Mouse (Mus musculus) heart, embryonic 11.5 days (tissue): ENCODE results near the gene Abhd18. TPM values are rescaled to one million over a fixed set of nuclear protein-coding genes. Genes with fewer than 3 reads are reported as not detected.
A peak's percentile ranks its signal among the peaks of the same experiment; 100 is the strongest.
"Not testable (repeated sequence)": the region's sequence is repeated elsewhere in the genome, so short reads cannot be mapped to it uniquely, and the experiment has no call there.

ENCODE experiments used
- ATAC-seq: fragments of 200-750 bp; cut with Nextera tagmentation; replicated peaks from 2 replicates; pipeline ENCODE4 v1.8.0; 2017; ENCODE audit warnings: moderate library complexity; ENCODE audit not compliant: insufficient number of reproducible peaks, low FRiP score, low TSS enrichment
- H3K27ac ChIP-seq: fragments of 300-500 bp; sonication (generic); 2 replicates; pipeline ENCODE4 v1.5.1; 2014; ENCODE audit warnings: mild to moderate bottlenecking, low read depth, low read length
- H3K27me3 ChIP-seq: fragments of 300-500 bp; sonication (generic); 2 replicates; pipeline ENCODE4 v1.6.1; 2014; ENCODE audit warnings: mild to moderate bottlenecking, low read length, mixed read lengths; ENCODE audit not compliant: control insufficient read depth, insufficient read depth
- H3K36me3 ChIP-seq: fragments of 300-500 bp; sonication (generic); 2 replicates; pipeline ENCODE4 v1.6.1; 2014; ENCODE audit warnings: mild to moderate bottlenecking, low read length, moderate library complexity, mixed read lengths; ENCODE audit not compliant: control insufficient read depth, insufficient read depth
- H3K4me1 ChIP-seq: fragments of 300-500 bp; sonication (generic); 2 replicates; pipeline ENCODE4 v1.6.1; 2014; ENCODE audit warnings: low read length; ENCODE audit not compliant: control insufficient read depth, insufficient read depth
- H3K4me2 ChIP-seq: fragments of 300-500 bp; sonication (generic); 2 replicates; pipeline ENCODE4 v1.6.1; 2014; ENCODE audit warnings: mild to moderate bottlenecking, moderate library complexity
- H3K4me3 ChIP-seq: fragments of 300-500 bp; sonication (generic); 2 replicates; pipeline ENCODE4 v1.5.1; 2014; ENCODE audit warnings: low read depth, low read length
- H3K9ac ChIP-seq: fragments of 300-500 bp; sonication (generic); 2 replicates; pipeline ENCODE4 v1.6.1; 2014; ENCODE audit warnings: mild to moderate bottlenecking, low read depth, low read length, moderate library complexity
- H3K9me3 ChIP-seq: fragments of 300-500 bp; sonication (generic); replicated peaks from 2 replicates; pipeline ENCODE4 v1.6.1; 2016; ENCODE audit warnings: low read length; ENCODE audit not compliant: control insufficient read depth
- WGBS: fragments of 180-500 bp; shearing (Covaris S2); extraction: QIAGEN DNeasy Blood & Tissue Kit; methylation state at CpG from one replicate; pipeline ENCODE4 v1.1.7; 2014; ENCODE audit not compliant: insufficient replicate concordance; 5-methylcytosine and 5-hydroxymethylcytosine counted together
- polyA plus RNA-seq: library from polyadenylated mRNA; unstranded; fragments of >200 nt; fragmentation: Nextera tagmentation; extraction: Ambion mirVana; gene quantifications from 2 replicates; pipeline ENCODE4 v1.2.1, GENCODE M21; 2014

Abhd18 gene
- 11.1 and 12.2 TPM in 2 replicates for polyA plus RNA-seq

DNA sequence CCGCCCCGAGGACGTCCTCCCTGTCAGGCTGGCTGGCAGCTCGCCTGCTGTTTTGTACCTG is at the start of gene Abhd18:
Gene Abhd18 (plus strand): TSS at position 14 of the 61 bp plus-strand sequence.
- Histone ChIP-seq H3K4me3 (peak within 1 kb of the TSS; percentile 50), H3K4me2 (peak within 1 kb of the TSS; percentile 74), H3K27ac (peak within 1 kb of the TSS; percentile 71), H3K9ac (peak within 1 kb of the TSS; percentile 76)
- not testable (repeated sequence) for H3K27me3 ChIP-seq, ATAC-seq, H3K9me3 ChIP-seq, H3K4me1 ChIP-seq, H3K36me3 ChIP-seq
- 0% methylated on average over 1 of the region's 4 CpGs for WGBS

DNA sequence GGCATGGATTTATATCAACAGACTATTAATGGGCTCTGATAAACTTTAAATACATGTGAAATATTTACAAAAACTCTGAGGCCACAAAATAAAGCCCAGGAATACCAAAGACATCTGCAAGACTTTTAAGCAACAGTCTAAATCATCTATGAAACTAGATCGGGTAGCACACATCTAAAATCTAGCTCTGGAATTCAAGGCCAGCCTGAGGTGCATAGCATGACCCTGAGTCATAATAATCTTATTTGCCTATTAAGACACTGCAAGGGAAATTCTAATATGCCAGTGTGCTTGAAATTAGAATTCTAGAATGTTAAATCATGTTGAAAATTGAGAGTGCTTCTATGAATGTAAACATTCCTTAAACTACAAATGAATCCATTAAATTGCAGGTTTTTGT is 48.7 kb upstream of the Abhd18 start:
- Histone ChIP-seq H3K27ac (no peak overlapping the region), H3K4me2 (no peak overlapping the region), H3K4me3 (no peak overlapping the region), H3K9ac (no peak overlapping the region), H3K9me3 (no peaks in the 10 kb centered on the region), H3K27me3 (no peaks in the 10 kb centered on the region), H3K4me1 (no peaks in the 10 kb centered on the region; the same call in 1 of the 2 replicates), H3K36me3 (no peaks in the 10 kb centered on the region)
- WGBS: 68% methylated on average over 1 of the region's 1 CpGs
- ATAC-seq: no peak

GRCm38 (mm10) chr3:40798500-40798899 is 48.3 kb upstream of the Abhd18 start:
- H3K4me2 ChIP-seq: peak overlapping the region; percentile 85
- no peaks in the 10 kb centered on the region for H3K9me3 ChIP-seq
- no peaks in the 10 kb centered on the region for H3K36me3 ChIP-seq
- H3K27ac ChIP-seq: no peak overlapping the region
- H3K4me1 ChIP-seq: no peaks in the 10 kb centered on the region; the same call in 1 of the 2 replicates
- no peak overlapping the region for H3K4me3 ChIP-seq
- H3K27me3 ChIP-seq: no peaks in the 10 kb centered on the region
- ATAC-seq: no peak
- WGBS: 35% methylated on average over 7 of the region's 7 CpGs
- H3K9ac ChIP-seq: no peak overlapping the region

GRCm38 (mm10) chr3:40799530-40800372 is 47.0 kb upstream of the Abhd18 start, which contains the start of gene Plk4:
Gene Plk4, plus strand, starts transcription at chr3:40800019.
- Histone ChIP-seq H3K27me3 (no peaks in the 10 kb centered on the region), H3K9ac (peak within 1 kb of the TSS; percentile 85), H3K4me1 (no peaks in the 10 kb centered on the region; the same call in 1 of the 2 replicates), H3K4me3 (peak within 1 kb of the TSS; percentile 82), H3K4me2 (peak within 1 kb of the TSS; percentile 85), H3K36me3 (no peaks in the 10 kb centered on the region), H3K27ac (peak within 1 kb of the TSS; percentile 67), H3K9me3 (no peaks in the 10 kb centered on the region)
- peak; percentile 97 for ATAC-seq
- 2% methylated on average over 66 of the region's 66 CpGs for WGBS

DNA sequence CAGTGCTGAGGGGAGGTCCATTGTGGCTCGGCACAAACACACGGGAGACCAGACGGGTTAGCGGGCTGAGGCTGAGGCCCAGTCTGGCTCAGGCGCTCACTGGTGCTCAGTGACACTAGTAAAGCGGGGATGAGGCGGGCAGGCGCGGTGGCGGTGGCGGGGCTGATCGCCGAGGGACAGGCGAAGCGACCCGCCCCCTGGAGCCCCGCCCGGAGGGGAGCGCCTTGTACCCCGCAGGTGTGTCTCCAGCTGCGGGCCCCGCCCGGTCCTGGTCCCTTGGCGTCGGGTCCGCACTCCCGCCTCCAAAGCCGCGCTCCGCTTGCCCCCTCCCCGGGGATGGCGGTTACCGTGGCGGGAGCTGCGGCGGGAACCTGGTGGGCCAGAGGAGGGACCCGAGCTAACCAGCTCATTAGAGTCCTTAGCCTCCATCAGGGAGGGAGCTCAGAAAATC is 46.4 kb upstream of the Abhd18 start:
- Histone ChIP-seq H3K4me2 (peak overlapping the region; percentile 85), H3K27ac (peak overlapping the region; percentile 67), H3K36me3 (peaks cover under 1% of the 10 kb centered on the region; the same call in 1 of the 2 replicates), H3K9me3 (no peaks in the 10 kb centered on the region), H3K4me3 (peak overlapping the region; percentile 82), H3K9ac (peak overlapping the region; percentile 85), H3K4me1 (no peaks in the 10 kb centered on the region; the same call in 1 of the 2 replicates), H3K27me3 (no peaks in the 10 kb centered on the region)
- WGBS: 0% methylated on average over 28 of the region's 37 CpGs
- ATAC-seq: peak; percentile 83

- no peak overlapping the region for H3K9ac ChIP-seq
- H3K27me3 ChIP-seq: no peaks in the 10 kb centered on the region
- no peak overlapping the region for H3K4me3 ChIP-seq
- no peaks in the 10 kb centered on the region for H3K4me1 ChIP-seq
- WGBS: 65% methylated on average over 2 of the region's 2 CpGs
- H3K9me3 ChIP-seq: no peaks in the 10 kb centered on the region
- no peak overlapping the region for H3K27ac ChIP-seq
- ATAC-seq: no peak
- peaks cover 21% of the 10 kb centered on the region for H3K36me3 ChIP-seq
- H3K4me2 ChIP-seq: no peak overlapping the region
These were observed 39.9 kb upstream of the Abhd18 start for GRCm38 (mm10) chr3:40806871-40807270.

- no peak overlapping the region for H3K4me2 ChIP-seq
- H3K27ac ChIP-seq: no peak overlapping the region
- H3K9ac ChIP-seq: no peak overlapping the region
- H3K36me3 ChIP-seq: peaks cover 29% of the 10 kb centered on the region
- 96% methylated on average over 10 of the region's 10 CpGs for WGBS
- H3K4me3 ChIP-seq: no peak overlapping the region
- ATAC-seq: no peak
- no peaks in the 10 kb centered on the region for H3K4me1 ChIP-seq
- no peaks in the 10 kb centered on the region for H3K27me3 ChIP-seq
- no peaks in the 10 kb centered on the region for H3K9me3 ChIP-seq
These were observed 38.1 kb upstream of the Abhd18 start for GRCm38 (mm10) chr3:40808686-40809085.

- no peaks in the 10 kb centered on the region for H3K27me3 ChIP-seq
- WGBS: 88% methylated on average over 2 of the region's 2 CpGs
- ATAC-seq: no peak
- no peak overlapping the region for H3K4me3 ChIP-seq
- peaks cover 29% of the 10 kb centered on the region for H3K36me3 ChIP-seq
- no peaks in the 10 kb centered on the region for H3K4me1 ChIP-seq
- no peaks in the 10 kb centered on the region for H3K9me3 ChIP-seq
- no peak overlapping the region for H3K4me2 ChIP-seq
- no peak overlapping the region for H3K9ac ChIP-seq
- H3K27ac ChIP-seq: no peak overlapping the region
These were observed 36.9 kb upstream of the Abhd18 start for GRCm38 (mm10) chr3:40809894-40810293.

- Histone ChIP-seq H3K9me3 (no peaks in the 10 kb centered on the region), H3K4me2 (no peak overlapping the region), H3K4me3 (no peak overlapping the region), H3K36me3 (peaks cover 32% of the 10 kb centered on the region), H3K9ac (no peak overlapping the region), H3K4me1 (no peaks in the 10 kb centered on the region), H3K27me3 (no peaks in the 10 kb centered on the region), H3K27ac (no peak overlapping the region)
- WGBS: 89% methylated on average over 2 of the region's 2 CpGs
- ATAC-seq: no peak
These were observed 33.5 kb upstream of the Abhd18 start for GRCm38 (mm10) chr3:40813275-40813674.
